Mouse (Mus musculus): ENCODE measurements at regions not wholly inside any gene's neighbourhood (a gene's known extent, or its start where the extent isn't known, plus 50 kb on each side); places are given as distances from the start of the nearest gene placed in this dataset.

DNA sequence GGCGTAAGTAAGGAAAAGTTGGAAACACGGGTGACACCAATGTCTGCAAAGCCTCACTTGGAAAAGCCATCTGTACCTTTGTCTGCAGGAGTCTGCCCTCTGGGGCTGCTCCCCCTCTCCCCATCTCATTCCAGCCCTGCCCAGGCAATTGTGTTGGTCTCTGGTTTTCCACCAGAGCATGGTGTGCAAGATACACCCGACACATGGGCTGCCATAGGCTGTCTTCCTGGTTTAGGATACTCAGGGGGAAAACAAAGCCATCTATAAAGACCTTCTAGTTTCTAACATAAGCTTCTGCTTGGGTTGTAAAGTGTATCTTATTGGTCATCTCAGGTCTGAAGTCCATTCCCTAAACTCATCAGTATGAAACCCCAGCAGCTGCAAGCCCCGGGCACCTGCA is 270.1 kb upstream of the 1700056E22Rik start:
- TF ChIP-seq CTCF (IDR thresholded peaks at IDR 0.05; ENCODE audit: control insufficient read depth, insufficient read depth, low read length): no peak
- no peak for TF ChIP-seq POLR2A (IDR thresholded peaks at IDR 0.05; ENCODE audit: borderline replicate concordance, control insufficient read depth, low read depth, low read length)

All from bone marrow, adult 2 months (tissue).